Mouse (Mus musculus) adrenal gland, postnatal 4 days (tissue): Measurements from ENCODE around the gene Loxl1. TPM values are rescaled to one million over a fixed set of nuclear protein-coding genes. Genes with fewer than 3 reads are reported as not detected.
"Not testable (repeated sequence)": the region's sequence is repeated elsewhere in the genome, so short reads cannot be mapped to it uniquely, and the experiment has no call there.

Experiments
- DNase-seq, 2 experiments: peaks; one replicate each; pipeline ENCODE4 v3.0.0; 2021 to 2022; ENCODE audit warnings: low spot score in 2 of 2, mixed read lengths in 2 of 2
- total RNA-seq, 2 experiments: library from RNA; stranded (reverse); gene quantifications; 2 replicates each; pipeline ENCODE4 v1.2.3; 2021

Loxl1 gene
- total RNA-seq, 2 experiments from 2014 or later: 57.7 to 60.2 TPM

DNA sequence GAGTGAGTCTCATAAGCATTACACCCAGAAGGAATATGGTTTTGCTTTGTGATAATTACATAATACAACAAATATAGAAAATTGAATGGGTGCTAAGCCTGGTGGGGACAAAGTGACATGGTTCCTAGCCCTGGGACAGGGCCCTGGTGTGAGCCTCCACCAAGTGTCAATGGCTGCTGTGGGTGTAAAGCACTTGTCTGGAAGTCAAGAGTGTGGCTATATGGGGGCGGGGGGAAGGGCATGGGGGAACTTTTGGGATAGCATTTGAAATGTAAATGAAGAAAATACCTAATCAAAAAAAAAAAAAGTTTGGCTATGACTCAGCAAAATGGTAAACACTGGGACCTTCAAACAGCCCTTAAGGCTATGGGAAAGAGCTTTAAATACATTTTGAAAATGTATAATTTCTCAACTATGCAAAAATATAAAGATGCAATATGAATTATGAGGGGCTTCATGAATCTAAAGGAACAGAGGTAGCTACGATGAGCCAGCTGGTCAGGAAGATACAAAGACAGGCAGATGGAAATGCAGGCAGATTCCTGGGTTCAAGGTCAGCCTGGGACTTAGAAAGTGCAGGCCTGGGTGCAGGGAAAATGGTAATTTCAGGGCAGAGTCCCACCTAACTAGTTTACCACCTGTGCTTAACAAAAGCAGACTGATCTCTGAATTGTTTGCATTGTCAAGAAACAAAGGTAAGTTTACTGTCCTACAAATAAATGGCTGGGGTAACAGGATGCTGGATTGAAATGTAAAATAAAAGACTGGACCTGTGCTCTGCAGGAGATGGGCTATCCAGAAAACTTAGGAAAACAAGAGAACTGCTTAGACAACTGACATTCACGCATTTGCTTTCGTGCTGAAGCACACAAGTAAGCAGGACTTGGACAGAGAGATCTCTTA lies 33.9 kb downstream of the Loxl1 start:
- DNase-seq: no peak

DNA sequence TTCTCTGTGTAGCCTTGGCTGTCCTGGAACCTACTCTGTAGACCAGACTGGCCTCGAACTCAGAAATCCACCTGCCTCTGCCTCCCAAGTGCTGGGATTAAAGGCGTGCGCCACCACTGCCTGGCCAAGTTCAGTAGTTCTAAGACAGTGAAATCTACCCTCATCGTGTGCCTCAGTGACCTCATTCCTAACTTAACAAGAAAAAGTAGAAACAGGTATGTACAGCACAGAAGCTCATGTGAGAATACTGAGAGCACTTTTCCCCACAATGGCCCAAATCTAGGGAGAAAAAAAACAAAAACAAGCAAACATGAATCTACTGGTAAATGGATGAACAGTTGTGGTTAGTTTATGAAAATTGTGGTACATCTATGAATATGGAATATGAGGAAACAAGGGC lies 34.7 kb downstream of the Loxl1 start:
- DNase-seq: no peak

GRCm38 (mm10) chr9:58276346-58276745 lies 36.6 kb downstream of the Loxl1 start:
- DNase-seq: no peak

DNA sequence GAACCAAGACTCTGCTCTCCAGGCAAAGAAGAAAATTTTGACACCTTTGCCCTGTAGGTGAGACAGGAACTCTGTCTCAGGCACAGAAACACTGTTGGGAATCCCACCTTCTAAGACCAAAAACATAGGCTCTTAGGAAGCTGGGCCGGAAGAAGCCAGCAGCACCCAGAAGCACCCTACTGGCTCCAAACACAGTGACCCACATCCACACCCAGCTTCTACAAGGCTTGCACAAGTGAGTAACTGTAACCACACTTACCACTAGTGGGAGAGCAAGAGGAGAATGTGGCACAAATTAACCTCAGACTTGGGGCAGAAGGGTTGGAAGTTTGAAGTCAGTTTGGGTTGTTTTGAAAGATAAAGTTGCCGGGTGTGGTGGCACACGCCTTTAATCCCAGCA lies 37.2 kb downstream of the Loxl1 start:
- no peak for DNase-seq

DNA sequence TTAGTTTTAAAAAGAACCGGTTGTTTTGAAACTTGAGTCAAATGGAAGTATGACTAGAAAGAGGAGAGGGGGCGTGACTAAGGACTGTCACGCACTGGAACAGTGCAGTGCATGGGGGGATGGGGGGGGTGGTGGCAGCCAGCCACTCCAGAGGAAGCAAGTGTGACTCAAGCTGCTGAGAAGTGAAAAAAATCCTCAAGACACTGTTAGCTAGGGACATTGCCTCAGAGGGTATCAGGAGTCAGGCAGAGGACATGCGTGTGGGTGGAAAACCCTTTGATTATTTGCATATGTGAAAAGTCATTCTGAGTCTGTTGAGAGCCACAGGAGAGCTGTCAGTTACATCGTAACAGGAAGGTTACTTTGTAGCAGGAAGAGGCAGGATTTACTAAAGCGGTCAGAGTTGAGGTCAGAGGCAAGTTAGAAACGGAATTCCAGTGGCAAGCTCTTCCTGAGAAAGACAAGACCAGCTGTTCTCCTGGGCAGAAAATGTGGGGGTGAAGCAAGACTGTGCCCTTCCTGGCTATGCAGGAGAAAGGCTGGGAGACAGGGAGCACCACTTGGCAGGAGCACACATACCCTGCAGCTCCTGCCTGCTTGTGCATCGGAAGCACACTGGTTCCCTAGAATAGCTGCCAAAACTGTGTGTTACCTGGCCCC lies 37.7 kb downstream of the Loxl1 start:
- peak in 1 of 2 experiments; percentile 18 for DNase-seq

DNA sequence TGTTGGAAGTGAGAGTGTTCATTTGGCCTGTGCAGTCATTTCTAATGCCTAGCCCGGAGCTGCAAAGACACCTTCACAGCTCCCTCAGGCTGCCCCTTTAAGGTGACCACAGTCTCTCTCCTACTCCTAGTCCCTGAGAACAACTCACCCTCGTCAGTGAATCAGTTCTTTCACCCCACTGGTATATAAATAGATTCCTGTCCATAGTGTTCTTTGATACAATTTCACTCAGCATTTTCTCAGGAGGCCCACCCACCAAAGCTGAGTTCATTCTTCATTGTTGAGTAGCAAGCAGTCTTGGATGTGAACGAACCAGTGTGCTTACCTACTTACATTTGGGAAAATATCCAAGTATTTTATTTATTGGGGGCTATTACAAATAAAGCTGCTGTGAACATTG lies 38.4 kb downstream of the Loxl1 start:
- DNase-seq: no peak

DNA sequence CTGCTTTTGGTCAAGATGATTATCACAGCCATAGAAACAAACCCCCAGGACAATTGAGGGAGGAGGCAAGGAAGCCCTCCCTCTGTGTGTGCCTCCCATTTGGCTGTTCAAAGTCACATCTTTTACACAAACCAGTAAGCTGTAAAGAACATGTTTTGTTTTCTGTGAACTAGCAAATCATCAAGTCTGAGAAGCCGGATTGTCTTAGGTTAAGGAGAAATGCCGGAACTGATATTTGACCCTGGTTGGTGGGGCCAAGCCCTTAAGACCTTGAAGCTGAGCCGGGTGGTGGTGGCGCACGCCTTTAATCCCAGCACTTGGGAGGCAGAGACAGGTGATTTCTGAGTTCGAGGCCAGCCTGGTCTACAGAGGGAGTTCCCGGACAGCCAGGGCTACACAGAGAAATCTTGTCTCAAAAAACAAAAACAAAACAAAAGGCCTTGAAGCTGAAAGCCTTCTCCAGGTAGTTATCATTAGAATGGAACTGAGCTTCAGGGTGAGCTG lies 38.8 kb downstream of the Loxl1 start:
- DNase-seq: no peak

- no peak for DNase-seq
These were observed 40.1 kb downstream of the Loxl1 start for GRCm38 (mm10) chr9:58272855-58273254.

- no peak for DNase-seq
These were observed 40.9 kb downstream of the Loxl1 start for GRCm38 (mm10) chr9:58272068-58272541.

DNA sequence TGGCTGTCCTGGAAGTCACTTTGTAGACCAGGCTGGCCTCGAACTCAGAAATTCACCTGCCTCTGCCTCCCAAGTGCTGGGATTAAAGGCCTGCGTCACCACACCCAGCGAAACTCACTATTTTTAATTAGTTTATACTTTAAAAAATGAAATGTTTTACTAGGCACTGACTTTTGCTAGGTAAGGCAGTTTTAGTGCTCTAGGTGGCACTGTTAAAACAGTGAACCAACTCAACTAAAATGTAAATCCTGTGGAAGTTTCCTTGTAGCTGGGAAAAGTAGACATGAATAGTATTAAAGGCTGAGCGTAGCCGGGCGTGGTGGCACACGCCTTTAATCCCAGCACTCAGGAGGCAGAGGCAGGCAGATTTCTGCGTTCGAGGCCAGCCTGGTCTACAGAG lies 41.4 kb downstream of the Loxl1 start:
- DNase-seq: not testable (repeated sequence)

- no peak for DNase-seq
These were observed 41.9 kb downstream of the Loxl1 start for GRCm38 (mm10) chr9:58271109-58271508.

DNA sequence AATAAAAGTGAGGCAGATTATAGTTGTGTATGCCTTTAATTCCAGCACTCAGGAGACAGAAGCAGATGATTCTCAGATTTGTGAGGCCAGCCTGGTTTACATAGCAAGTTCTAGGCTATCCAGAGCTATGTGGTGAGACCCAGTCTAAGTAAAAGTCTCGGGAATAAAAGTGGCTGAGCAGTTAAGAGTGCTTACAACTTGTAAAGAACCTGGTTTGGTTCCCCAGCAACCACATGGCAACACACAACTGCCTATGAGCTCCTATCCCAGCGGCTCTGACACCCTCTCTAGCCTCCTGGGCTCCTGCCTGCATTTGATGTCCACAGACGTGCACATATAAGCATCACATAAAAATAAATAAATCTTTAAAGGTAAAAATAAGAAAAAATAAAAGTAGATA lies 42.9 kb downstream of the Loxl1 start:
- no peak for DNase-seq

- DNase-seq: peak in 1 of 2 experiments; percentile 26
These were observed 44.3 kb downstream of the Loxl1 start for GRCm38 (mm10) chr9:58268384-58269313.

- no peak for DNase-seq
These were observed 45.9 kb downstream of the Loxl1 start for GRCm38 (mm10) chr9:58267046-58267445.

DNA sequence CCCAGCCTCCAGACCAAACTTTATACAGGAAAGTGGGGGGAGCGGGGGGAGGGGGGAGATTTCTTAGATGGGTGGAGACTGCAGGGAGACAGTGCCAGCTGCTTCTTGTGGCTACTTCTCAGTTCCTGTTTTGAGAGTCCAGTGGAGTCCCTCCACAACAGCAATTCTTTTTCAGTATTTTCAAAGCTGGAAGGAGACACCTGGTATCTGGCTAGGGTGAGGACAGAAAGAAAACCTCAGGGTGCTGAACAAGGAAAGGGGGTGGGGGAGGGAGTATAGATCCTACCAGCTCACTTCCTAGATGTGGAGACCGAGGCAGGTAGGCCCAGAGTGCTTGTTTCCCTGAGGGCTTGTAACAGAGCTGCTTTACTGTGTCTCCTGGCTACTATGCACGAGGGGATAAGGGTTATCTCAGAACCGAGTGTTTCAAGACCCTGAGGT lies 46.4 kb downstream of the Loxl1 start:
- no peak for DNase-seq

- no peak for DNase-seq
These were observed 47.6 kb downstream of the Loxl1 start for GRCm38 (mm10) chr9:58265368-58265767.

DNA sequence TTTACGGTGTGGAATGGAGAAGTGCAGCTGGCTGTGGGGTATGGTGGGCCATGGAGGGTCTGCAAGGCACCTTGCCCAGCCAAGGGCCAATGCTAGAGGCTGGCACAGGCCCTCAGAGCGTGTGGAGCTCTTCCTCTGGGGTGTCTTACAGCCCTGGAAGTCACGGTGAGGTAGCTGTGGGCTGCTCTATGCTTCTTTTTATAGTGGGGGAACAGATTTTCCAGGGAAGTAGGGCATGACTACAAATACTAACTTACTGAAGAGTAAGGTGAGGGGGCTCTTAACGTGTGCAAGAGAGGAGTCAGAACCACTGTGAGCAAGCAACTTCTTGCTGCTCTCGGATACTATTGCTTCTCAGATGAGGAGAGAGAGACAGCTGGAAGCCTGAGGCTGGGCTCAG lies 50.5 kb downstream of the Loxl1 start:
- DNase-seq: no peak

DNA sequence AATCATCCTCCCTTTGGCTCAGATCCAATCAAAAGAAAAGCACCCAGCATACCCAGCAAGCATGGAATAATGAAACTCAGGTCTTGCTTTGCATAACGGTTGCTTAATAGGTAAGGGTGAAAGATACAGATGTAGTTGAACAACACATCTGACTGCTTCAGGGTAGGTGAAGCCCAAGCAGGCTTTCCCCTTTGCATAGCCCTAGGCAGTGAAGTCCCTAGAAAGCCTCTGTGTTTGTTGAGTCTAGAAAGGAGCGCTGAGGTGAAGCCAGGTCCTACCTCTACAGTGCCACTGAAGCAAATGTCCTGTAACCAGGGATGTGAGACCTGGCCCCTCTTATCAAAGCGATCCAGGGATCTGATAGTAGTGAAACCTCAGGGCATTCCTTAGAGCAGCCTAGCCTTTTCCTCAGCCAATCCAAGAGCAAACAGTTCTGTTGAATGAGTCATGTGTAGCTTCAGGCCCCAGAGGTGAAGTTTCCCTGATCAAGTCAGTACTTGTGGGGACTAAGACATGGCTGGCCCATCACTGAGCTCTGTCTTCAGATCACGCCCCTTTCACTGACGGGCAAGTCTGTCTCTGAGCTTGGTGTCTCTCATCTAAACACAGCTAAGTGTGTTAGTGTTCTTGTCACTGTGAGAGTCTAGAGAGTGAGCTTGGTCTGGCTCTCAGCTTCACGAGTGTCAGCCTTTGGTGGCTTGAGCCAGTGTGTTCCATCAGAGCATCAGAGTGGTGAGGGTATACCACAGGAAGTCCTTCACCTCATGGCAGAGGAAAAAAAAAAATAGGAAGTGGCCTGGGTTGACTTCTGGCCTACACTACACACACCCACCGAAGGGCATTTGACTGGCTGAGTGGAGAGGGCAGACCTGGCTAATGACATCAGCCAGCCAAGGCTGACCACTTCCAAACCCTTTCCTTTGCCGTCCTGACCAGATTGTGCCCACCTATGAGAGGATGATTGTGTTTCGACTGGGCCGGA lies 57.0 kb downstream of the Loxl1 start:
- no peak for DNase-seq

DNA sequence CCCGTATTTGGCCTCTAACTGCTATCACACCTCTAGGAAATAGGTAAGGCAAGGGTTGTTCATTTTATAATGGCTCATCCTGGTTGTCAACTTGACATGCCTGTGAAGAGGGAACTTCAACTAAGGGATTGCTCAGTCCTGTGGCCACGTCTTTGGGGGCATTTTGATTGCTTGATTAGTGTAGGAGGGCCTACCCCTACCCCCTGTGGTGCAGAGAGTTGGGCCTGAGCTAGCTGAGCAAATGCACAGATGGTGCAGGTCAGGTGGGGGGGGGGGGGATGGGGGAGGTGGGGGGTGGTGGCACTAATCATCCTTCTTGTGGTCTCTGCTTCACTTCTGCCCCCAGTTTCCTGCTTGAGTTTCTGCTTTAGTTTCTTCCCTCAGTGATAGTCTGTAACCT lies 57.9 kb downstream of the Loxl1 start:
- DNase-seq: no peak

DNA sequence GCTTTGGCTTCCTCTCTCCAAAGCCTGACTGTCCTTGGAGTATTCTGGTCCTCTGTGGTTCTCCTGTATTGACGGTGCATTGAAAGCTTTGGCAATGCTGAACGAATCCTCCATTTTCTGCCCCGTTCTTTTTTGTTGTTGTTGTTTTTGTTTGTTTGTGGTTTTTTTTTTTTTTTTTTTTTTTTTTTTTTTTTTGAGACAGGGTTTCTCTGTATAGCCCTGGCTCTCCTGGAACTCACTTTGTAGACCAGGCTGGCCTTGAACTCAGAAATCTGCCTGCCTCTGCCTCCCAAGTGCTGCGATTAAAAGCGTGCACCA lies 59.2 kb downstream of the Loxl1 start:
- not testable (repeated sequence) for DNase-seq
